Mouse (Mus musculus) spleen, adult 2 months (tissue): ENCODE results near the gene Cnn1. TPM values are rescaled to one million over a fixed set of nuclear protein-coding genes. Genes with fewer than 3 reads are reported as not detected.

ENCODE experiments used
- DNase-seq, 2 experiments: peaks; one replicate each; pipeline versions ENCODE4 v3.0.0 to v3.0.0-alpha.2; 2012 to 2021; ENCODE audit warnings: low spot score in 2 of 2, low read depth in 1 of 2
- H3K27ac ChIP-seq: fragments of 200-500 bp; 2 replicates; pipeline ENCODE4 v1.5.1; 2012; ENCODE audit warnings: low read length, inconsistent platforms; ENCODE audit not compliant: insufficient read depth
- H3K27me3 ChIP-seq: fragments of 200-500 bp; 2 replicates; pipeline ENCODE4 v1.6.1; 2012; ENCODE audit warnings: mild to moderate bottlenecking, moderate library complexity, low read length, inconsistent platforms; ENCODE audit not compliant: control insufficient read depth, insufficient read depth
- H3K36me3 ChIP-seq: fragments of 200-500 bp; 2 replicates; pipeline ENCODE4 v1.6.1; 2012; ENCODE audit warnings: mild to moderate bottlenecking, low read length, inconsistent platforms; ENCODE audit not compliant: control insufficient read depth, insufficient read depth
- H3K4me1 ChIP-seq: fragments of 200-500 bp; 2 replicates; pipeline ENCODE4 v1.6.1; 2011; ENCODE audit warnings: inconsistent platforms; ENCODE audit not compliant: control insufficient read depth, insufficient read depth, insufficient read length
- H3K4me3 ChIP-seq: fragments of 200-500 bp; 2 replicates; pipeline ENCODE4 v1.5.1; 2011; ENCODE audit warnings: mild to moderate bottlenecking, inconsistent platforms; ENCODE audit not compliant: insufficient read depth, insufficient read length; ENCODE audit errors: extremely low read depth
- CTCF ChIP-seq: fragments of 200-500 bp; IDR thresholded peaks from 2 replicates; pipeline ENCODE4 v1.5.1; 2011; ENCODE audit warnings: mild to moderate bottlenecking, inconsistent platforms; ENCODE audit not compliant: insufficient read depth, insufficient read length, insufficient replicate concordance; ENCODE audit errors: extremely low read depth
- POLR2A ChIP-seq: fragments of 200-500 bp; IDR thresholded peaks from 2 replicates; pipeline ENCODE4 v1.6.1; 2011; ENCODE audit warnings: low read depth, low read length, inconsistent platforms
- WGBS: fragments of 180-500 bp; shearing (Covaris S2); methylation state at CpG from one replicate; pipeline ENCODE4 v1.1.7; 2018; 5-methylcytosine and 5-hydroxymethylcytosine counted together
- polyA plus RNA-seq: library from polyadenylated mRNA; depleted of rRNA; stranded (reverse); fragments of >200 nt; gene quantifications from 2 replicates; pipeline ENCODE4 v1.2.3, GENCODE M21; 2012

The Cnn1 gene
- polyA plus RNA-seq, 1 experiment: 7.2 TPM

DNA sequence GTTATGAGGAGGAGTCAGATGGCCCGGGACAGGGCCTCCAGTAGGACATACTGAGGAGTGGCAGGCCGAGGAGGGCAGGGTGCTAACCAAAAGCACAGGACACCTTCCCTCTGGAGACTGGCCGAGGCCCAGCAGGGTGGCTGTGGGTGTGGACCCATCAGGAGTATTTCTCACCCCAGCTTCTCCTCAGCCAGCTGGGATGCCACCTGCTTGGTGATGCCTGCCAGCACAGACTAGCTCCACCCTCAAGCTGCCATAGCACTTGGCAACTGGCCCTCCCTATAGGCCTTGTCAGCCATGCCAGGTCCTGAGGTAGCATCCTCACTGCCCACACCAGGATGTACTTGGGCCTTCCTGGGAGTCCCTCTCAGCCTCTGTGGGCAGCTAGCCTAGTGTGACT, 34.7 kb upstream of the Cnn1 start:
- H3K27ac ChIP-seq: no peak overlapping the region
- no peak for DNase-seq
- H3K27me3 ChIP-seq: no peaks in the 10 kb centered on the region
- H3K36me3 ChIP-seq: peaks cover 13% of the 10 kb centered on the region
- no peak overlapping the region for H3K4me3 ChIP-seq
- TF ChIP-seq CTCF (no peak), POLR2A (no peak)
- no peaks in the 10 kb centered on the region for H3K4me1 ChIP-seq
- 86% methylated on average over 3 of the region's 3 CpGs for WGBS

DNA sequence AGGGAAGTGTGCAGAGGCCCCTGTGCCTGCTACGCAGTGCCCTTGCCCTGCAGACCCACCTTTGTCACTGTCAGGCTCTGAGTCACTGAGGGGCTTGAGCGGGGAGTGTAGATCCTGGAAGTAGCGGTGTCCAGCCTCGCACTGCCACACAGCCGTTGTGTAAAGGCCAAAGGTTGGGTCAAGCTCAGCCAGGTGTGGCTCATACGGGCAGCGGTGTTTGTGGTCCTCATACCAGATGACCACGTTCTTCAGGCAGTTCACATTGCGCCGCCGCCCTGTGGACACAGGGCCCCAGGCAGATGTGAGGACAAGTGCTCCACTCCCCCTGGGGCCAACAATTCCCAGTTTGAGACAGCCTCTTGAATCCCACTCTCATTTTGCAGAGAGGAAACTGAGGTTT, 33.4 kb upstream of the Cnn1 start:
- H3K27ac ChIP-seq: no peak overlapping the region
- no peak overlapping the region for H3K4me3 ChIP-seq
- no peaks in the 10 kb centered on the region for H3K4me1 ChIP-seq
- H3K27me3 ChIP-seq: no peaks in the 10 kb centered on the region
- no peak for DNase-seq
- TF ChIP-seq CTCF: no peak
- no peak for TF ChIP-seq POLR2A
- peaks cover 13% of the 10 kb centered on the region for H3K36me3 ChIP-seq
- 97% methylated on average over 11 of the region's 11 CpGs for WGBS

DNA sequence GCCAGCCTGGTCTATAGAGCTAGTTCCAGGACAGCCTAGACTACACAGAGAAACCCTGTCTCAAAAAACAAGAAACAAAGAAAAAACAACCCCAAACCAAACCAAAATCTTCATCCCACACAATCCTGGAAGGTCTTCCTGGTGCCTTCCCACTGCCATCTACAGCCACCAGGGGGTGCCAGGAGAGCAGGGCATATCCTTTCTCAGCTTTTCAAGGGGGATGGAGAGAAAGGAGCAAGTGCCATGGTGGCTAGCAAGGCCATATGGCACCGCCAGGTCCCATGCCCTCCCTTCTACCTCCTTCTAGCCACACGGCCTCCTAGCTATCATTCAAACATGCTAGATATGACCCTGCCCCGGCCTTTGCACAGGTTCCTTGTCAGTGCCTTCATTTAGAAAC, 32.6 kb upstream of the Cnn1 start:
- WGBS: 85% methylated on average over 3 of the region's 3 CpGs

DNA sequence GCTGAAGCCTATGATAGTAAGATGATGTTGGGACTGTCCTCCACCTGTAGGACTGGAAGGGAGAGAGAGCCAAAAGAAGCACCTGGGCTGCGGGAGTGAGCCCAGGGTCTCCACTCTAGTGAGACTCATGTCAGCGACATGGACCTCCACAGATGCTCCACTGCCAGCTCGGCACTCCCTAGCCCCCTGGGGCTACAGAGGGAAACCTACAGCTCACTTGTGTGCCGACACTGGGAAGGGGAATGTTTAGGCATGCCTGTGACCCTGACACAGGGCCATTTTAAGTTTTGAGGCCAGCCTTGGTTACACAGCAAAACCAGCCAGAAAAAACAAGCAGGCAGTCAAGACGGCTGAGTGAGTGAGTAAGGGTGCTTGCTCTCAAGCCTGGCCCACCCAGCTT, 31.8 kb upstream of the Cnn1 start:
- Histone ChIP-seq H3K36me3 (peaks cover 13% of the 10 kb centered on the region), H3K27ac (no peak overlapping the region), H3K4me3 (no peak overlapping the region), H3K4me1 (no peaks in the 10 kb centered on the region; the same call in 1 of the 2 replicates), H3K27me3 (no peaks in the 10 kb centered on the region)
- no peak for DNase-seq
- TF ChIP-seq POLR2A: no peak
- TF ChIP-seq CTCF: no peak
- WGBS: 90% methylated on average over 5 of the region's 5 CpGs

More for the DNA sequence above, 32.6 kb upstream of the Cnn1 start:
- H3K27ac ChIP-seq: no peak overlapping the region
- peaks cover 13% of the 10 kb centered on the region for H3K36me3 ChIP-seq
- no peaks in the 10 kb centered on the region for H3K4me1 ChIP-seq
- DNase-seq: peak; percentile 23 to 64
- no peak overlapping the region for H3K4me3 ChIP-seq
- TF ChIP-seq POLR2A (no peak), CTCF (peak; percentile 85; the same call in 1 of the 2 replicates)
- H3K27me3 ChIP-seq: no peaks in the 10 kb centered on the region

DNA sequence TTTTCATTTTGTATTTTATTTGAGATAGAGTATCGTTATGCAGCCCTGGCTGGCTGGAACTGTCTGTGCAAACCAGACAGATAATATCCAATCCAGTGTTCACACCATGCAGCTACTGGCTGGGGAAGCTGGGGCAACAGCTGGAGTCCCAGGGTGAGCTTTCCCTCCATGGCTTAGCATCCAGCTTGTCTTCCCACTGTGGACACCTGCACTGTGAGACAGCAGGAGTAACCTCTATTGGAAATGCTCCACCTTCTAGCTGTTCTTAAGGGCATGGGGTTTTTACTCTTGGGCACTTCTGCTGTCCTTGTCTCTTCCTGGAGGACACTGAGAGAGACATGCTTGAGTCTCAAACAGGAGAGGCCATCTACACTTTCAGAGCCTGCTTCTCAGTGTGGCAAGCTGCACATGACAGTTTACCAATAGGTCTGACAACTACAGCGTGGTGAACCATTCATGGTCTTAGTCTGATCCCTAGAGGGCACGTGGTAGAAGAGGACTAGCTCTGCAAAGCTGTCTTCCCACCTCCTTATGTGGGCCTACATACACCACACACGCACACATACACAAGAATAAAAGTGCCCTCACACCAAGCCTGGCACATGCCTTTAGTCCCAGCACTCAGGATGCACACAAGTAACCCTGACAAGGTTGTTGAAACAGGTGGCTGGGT, 29.0 kb upstream of the Cnn1 start:
- H3K27me3 ChIP-seq: no peaks in the 10 kb centered on the region
- peaks cover 6% of the 10 kb centered on the region; the same call in 1 of the 2 replicates for H3K36me3 ChIP-seq
- H3K4me3 ChIP-seq: no peak overlapping the region
- WGBS: 62% methylated on average over 4 of the region's 4 CpGs
- no peak for DNase-seq
- no peak overlapping the region for H3K27ac ChIP-seq
- H3K4me1 ChIP-seq: no peaks in the 10 kb centered on the region; the same call in 1 of the 2 replicates
- TF ChIP-seq POLR2A: no peak
- no peak for TF ChIP-seq CTCF

DNA sequence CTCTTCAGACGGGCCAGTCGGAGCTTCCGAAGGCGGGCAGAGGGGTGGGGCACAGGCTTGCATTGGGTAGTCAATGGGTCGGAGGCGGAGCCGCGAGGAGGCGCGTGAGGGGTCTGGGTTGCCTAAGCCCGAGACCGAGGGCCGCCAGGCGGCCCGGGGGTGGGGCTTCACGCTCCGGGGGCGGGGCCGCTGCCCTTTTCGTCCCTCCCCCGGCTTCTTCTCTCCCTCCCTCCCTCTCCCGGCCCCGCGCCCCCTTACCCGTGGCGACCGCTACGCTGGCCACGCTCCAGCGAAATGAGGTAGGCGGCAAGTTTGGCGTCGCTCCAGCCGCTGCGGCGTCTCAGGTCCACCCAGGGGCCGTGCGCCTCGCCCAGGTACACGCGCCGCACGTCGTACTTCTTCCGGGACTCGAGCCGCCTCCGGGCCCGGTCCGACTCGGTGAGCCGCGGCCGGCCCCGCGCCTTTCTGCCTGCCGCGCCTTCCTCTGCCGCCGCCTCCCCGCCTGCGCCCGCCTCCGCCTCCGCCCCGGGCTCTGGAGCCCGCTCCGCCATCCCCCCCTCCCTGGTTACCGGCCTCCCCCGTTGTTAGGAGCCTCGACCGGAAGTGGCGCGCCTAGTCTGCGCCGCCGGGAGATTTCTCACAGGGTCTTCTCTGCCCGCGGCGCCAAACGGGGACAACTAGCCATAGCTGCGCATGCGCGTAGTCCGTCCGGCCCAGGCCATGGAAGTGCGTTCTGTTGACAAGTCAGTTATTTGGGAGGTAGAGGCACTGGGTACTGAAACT, 28.0 kb upstream of the Cnn1 start, which contains the start of the genes Gm49318 and Zfp653:
TSS of gene Gm49318 (minus strand) at position 469 of the 783 bp plus-strand sequence.
TSS of gene Zfp653 (minus strand) at position 586 of the 783 bp plus-strand sequence.
- Histone ChIP-seq H3K4me1 (no peaks in the 10 kb centered on the region; the same call in 1 of the 2 replicates), H3K36me3 (peaks cover 4% of the 10 kb centered on the region), H3K27me3 (no peaks in the 10 kb centered on the region), H3K4me3 (peak within 1 kb of the TSS; percentile 88), H3K27ac (peak within 1 kb of the TSS; percentile 95)
- DNase-seq: peak; percentile 92 to 94
- 1% methylated on average over 81 of the region's 87 CpGs for WGBS
- TF ChIP-seq POLR2A (peak; percentile 51), CTCF (no peak)
